Mouse (Mus musculus) thymus, adult 2 months (tissue): ENCODE data around the gene Fosl1.
A peak's percentile ranks its signal among the peaks of the same experiment; 100 is the strongest.

ENCODE experiments used
- CTCF ChIP-seq: fragments of 200-500 bp; IDR thresholded peaks from 2 replicates; pipeline ENCODE4 v1.5.1; 2012; ENCODE audit warnings: mild to moderate bottlenecking, control low read depth, low read length, moderate library complexity, borderline replicate concordance; ENCODE audit not compliant: control insufficient read depth, poor library complexity, insufficient read depth; ENCODE audit errors: extremely low read depth
- POLR2A ChIP-seq: fragments of 200-500 bp; IDR thresholded peaks from 2 replicates; pipeline ENCODE4 v1.6.1; 2012; ENCODE audit warnings: mild to moderate bottlenecking, low read length, control low read depth, moderate library complexity; ENCODE audit not compliant: control insufficient read depth, poor library complexity, insufficient read depth; ENCODE audit errors: extremely low read depth

DNA sequence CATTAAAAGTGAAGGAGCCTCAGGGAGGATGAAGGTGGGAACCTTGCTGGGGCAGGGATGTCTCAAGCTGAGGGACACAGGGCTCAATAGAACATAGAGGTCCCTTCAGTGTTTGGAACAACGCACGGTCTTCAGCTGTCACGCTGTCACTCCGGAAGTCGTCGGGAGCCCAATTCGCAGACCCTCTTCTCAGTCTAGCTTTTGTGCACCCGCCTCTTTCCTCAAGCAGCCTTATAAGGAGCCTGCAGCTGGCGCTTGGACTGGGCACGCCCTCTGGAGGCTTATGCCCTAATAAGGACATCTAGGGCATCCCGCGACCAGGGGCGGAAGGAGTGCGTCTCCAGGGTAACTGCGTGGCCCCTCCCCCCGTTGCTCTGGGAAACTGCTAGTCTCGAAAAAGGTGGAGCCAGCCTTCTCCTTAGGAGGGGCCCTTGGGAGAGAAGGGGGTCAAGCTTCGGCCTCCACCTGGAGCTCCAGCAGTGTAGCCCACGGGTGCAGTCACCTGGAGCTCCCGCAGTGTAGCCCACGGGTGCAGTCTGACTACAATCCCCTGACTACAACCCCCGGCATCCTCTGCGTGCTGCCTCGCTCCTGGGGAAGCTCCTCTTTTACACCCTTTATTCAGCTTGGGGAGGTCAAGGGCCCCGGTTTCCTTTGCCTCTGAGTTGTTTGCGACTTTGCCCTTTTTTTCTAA, 41.7 kb downstream of the Fosl1 start:
- peak; percentile 82 for TF ChIP-seq POLR2A
- TF ChIP-seq CTCF, result peak; percentile 53; the same call in 1 of the 2 replicates
